Mouse (Mus musculus) cerebellum, adult (tissue): ENCODE data around the gene Trim71.

Experiments
- ATAC-seq: cut with Nextera tagmentation; 2 replicates; pipeline ENCODE4 v1.9.2; 2017; ENCODE audit warnings: mild to moderate bottlenecking, moderate library complexity, mixed read lengths; ENCODE audit not compliant: insufficient number of reproducible peaks, low FRiP score, low TSS enrichment

Trim71 gene

GRCm38 (mm10) chr9:114563761-114564606 lies at the start of gene Trim71:
Trim71 (minus strand) TSS chr9:114564369.
- ATAC-seq: no peak

GRCm38 (mm10) chr9:114613026-114613425 lies 48.9 kb upstream of the Trim71 start:
- no peak for ATAC-seq

GRCm38 (mm10) chr9:114612566-114612965 lies 48.4 kb upstream of the Trim71 start:
- no peak for ATAC-seq

- ATAC-seq: no peak
Measured at GRCm38 (mm10) chr9:114610266-114610665, 46.1 kb upstream of the Trim71 start.

- ATAC-seq: peak; percentile 40; the same call in 1 of the 2 replicates
Measured at GRCm38 (mm10) chr9:114603876-114604540, 39.8 kb upstream of the Trim71 start.

GRCm38 (mm10) chr9:114601096-114601495 lies 36.9 kb upstream of the Trim71 start:
- ATAC-seq: no peak

GRCm38 (mm10) chr9:114585017-114585345 lies 20.8 kb upstream of the Trim71 start:
- no peak for ATAC-seq

- ATAC-seq: no peak
Measured at GRCm38 (mm10) chr9:114584183-114585016, 20.2 kb upstream of the Trim71 start.

GRCm38 (mm10) chr9:114583812-114584182 lies 19.6 kb upstream of the Trim71 start:
- ATAC-seq: peak; percentile 68; the same call in 1 of the 2 replicates

GRCm38 (mm10) chr9:114578646-114579045 lies 14.5 kb upstream of the Trim71 start:
- ATAC-seq: no peak

GRCm38 (mm10) chr9:114576001-114576400 lies 11.8 kb upstream of the Trim71 start:
- ATAC-seq: no peak

- ATAC-seq: no peak
Measured at GRCm38 (mm10) chr9:114573528-114573927, 9.4 kb upstream of the Trim71 start.

- no peak for ATAC-seq
Measured at GRCm38 (mm10) chr9:114568682-114569474, 4.7 kb upstream of the Trim71 start.

- no peak for ATAC-seq
Measured at GRCm38 (mm10) chr9:114564667-114565066, 498 bp upstream of the Trim71 start.

- no peak for ATAC-seq
Measured at GRCm38 (mm10) chr9:114562919-114563751, 1.0 kb downstream of the Trim71 start.

- no peak for ATAC-seq
Measured at GRCm38 (mm10) chr9:114562031-114562918, 1.9 kb downstream of the Trim71 start.

GRCm38 (mm10) chr9:114561671-114561971 lies 2.5 kb downstream of the Trim71 start:
- no peak for ATAC-seq
